Mouse (Mus musculus): ENCODE measurements at regions not wholly inside any gene's neighbourhood (a gene's known extent, or its start where the extent isn't known, plus 50 kb on each side); places are given as distances from the start of the nearest gene placed in this dataset.

DNA sequence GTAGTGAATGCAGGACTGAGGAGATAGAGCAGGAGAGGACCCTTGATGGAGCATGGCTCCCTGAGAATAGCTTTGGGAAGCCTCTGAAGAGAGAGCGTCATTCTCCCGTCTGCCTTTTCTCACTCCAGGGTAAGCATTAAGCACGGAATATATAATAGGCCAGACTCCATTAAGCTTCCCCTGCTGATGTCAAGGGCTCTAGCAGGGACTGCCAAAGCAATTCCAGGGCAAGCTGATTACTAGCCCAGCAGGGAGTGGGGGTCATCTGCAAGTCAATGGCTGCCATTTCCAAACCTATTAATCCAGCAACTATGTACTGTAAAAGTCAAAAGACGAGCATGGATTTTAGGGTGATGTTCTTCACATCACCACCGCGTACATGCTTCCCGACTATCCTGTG is 111.2 kb upstream of the Arl4c start:
- 66% methylated on average over 7 of the region's 7 CpGs for WGBS
- H3K4me1 ChIP-seq: peaks cover 8% of the 10 kb centered on the region

GRCm38 (mm10) chr1:88816376-88816945 is 114.4 kb upstream of the Arl4c start:
- Histone ChIP-seq H3K27me3 (no peaks in the 10 kb centered on the region), H3K36me3 (no peaks in the 10 kb centered on the region), H3K4me1 (peaks cover 11% of the 10 kb centered on the region), H3K9me3 (no peaks in the 10 kb centered on the region), H3K27ac (no peak overlapping the region), H3K9ac (no peak overlapping the region), H3K4me3 (no peak overlapping the region), H3K4me2 (no peak overlapping the region)
- WGBS: 87% methylated on average over 9 of the region's 9 CpGs
- ATAC-seq (ENCODE audit: insufficient number of reproducible peaks, insufficient read depth, low FRiP score, low TSS enrichment, low read depth): no peak

More for the DNA sequence above, 111.2 kb upstream of the Arl4c start:
- Histone ChIP-seq H3K9me3 (no peaks in the 10 kb centered on the region), H3K4me3 (no peak overlapping the region), H3K4me2 (no peak overlapping the region), H3K27me3 (no peaks in the 10 kb centered on the region), H3K9ac (no peak overlapping the region), H3K27ac (no peak overlapping the region), H3K36me3 (no peaks in the 10 kb centered on the region)
- ATAC-seq (ENCODE audit: insufficient number of reproducible peaks, insufficient read depth, low FRiP score, low TSS enrichment, low read depth): no peak

GRCm38 (mm10) chr1:88825215-88825614 is 123.2 kb upstream of the Arl4c start:
- H3K4me1 ChIP-seq: peaks cover 4% of the 10 kb centered on the region; the same call in 1 of the 2 replicates
- ATAC-seq (ENCODE audit: insufficient number of reproducible peaks, insufficient read depth, low FRiP score, low TSS enrichment, low read depth): no peak
- H3K27me3 ChIP-seq: no peaks in the 10 kb centered on the region
- no peak overlapping the region for H3K9ac ChIP-seq
- peaks cover 5% of the 10 kb centered on the region; the same call in 1 of the 2 replicates for H3K9me3 ChIP-seq
- H3K27ac ChIP-seq: no peak overlapping the region
- no peaks in the 10 kb centered on the region for H3K36me3 ChIP-seq
- WGBS: 84% methylated on average over 4 of the region's 4 CpGs
- H3K4me2 ChIP-seq: no peak overlapping the region
- no peak overlapping the region for H3K4me3 ChIP-seq

DNA sequence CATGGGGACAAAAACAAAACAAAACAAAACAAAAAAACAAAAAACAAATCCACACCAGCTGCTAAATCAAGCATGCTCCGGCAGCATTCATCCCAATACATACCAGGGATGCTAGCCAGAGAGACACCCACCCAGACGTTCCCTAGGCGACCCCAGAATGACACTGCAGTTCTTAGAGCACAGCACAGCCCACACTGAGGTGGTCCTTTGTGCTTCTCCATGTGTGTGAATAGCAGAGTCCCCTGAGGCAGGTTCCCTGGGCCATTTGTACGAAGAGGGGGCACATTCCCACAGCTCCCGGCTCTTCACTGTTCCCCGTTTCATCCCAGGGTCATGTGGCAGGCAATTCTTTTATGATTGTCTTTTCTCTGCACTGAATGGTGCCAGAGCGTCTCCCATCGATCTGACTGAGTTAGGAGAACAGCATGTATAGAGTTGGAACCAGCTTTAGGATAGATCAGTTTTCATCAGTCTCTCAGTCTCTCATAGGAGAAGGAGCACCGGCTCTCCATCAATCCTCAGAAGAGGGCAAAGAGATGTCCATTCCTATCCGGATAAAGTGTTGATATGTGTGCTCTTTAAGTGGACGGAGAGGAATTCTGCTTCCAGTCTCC is 136.7 kb upstream of the Arl4c start:
- H3K36me3 ChIP-seq: no peaks in the 10 kb centered on the region
- WGBS: 31% methylated on average over 11 of the region's 11 CpGs
- H3K27ac ChIP-seq: no peak overlapping the region
- H3K27me3 ChIP-seq: no peaks in the 10 kb centered on the region
- no peak overlapping the region for H3K4me2 ChIP-seq
- peaks cover 16% of the 10 kb centered on the region for H3K4me1 ChIP-seq
- no peak for ATAC-seq (ENCODE audit: insufficient number of reproducible peaks, insufficient read depth, low FRiP score, low TSS enrichment, low read depth)
- no peak overlapping the region for H3K4me3 ChIP-seq
- no peaks in the 10 kb centered on the region for H3K9me3 ChIP-seq
- H3K9ac ChIP-seq: no peak overlapping the region

- no peak overlapping the region for H3K4me3 ChIP-seq
- 0 out of 2 replicates have a peak, but pooled peaks cover 5% of the 10 kb centered on the region for H3K9me3 ChIP-seq
- peaks cover 16% of the 10 kb centered on the region for H3K4me1 ChIP-seq
- WGBS: 15% methylated on average over 3 of the region's 3 CpGs
- no peaks in the 10 kb centered on the region for H3K36me3 ChIP-seq
- H3K9ac ChIP-seq: no peak overlapping the region
- no peak overlapping the region for H3K4me2 ChIP-seq
- no peaks in the 10 kb centered on the region for H3K27me3 ChIP-seq
- peak overlapping the region; percentile 78; the same call in 1 of the 2 replicates for H3K27ac ChIP-seq
- ATAC-seq (ENCODE audit: insufficient number of reproducible peaks, insufficient read depth, low FRiP score, low TSS enrichment, low read depth): no peak
Observed at GRCm38 (mm10) chr1:88839407-88839976, 137.5 kb upstream of the Arl4c start.

DNA sequence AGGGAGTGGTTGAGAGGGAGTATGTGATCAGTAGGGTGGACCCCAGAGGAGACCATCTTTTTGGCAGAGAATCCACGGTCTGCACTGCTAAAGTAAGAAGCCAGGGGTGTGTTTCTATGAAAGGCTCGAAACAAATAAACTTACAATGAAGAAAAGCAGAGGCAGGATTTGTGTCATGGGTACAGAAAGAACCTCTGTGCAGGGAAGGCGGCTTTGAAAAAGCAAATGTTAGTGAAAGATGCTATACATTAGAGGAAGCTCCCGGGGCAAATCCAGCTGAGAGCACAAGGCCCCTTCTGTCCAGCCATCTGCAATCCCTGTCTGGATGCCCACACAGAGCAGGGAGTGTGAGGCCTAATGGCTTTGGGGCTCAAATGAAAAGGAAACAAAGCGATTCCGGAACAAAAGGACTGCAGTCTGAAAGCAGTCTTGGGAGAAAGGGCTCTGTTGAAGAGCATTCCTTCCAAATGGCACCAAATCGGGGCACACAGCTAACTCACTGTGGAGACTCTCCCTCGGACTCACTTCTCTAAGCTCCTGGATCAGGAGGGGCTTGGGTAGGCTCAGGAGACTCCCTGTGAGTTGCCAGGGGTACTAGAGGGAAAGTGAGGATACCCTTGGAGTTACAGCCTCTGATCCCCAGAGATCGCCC is 138.1 kb upstream of the Arl4c start:
- no peak for ATAC-seq (ENCODE audit: insufficient number of reproducible peaks, insufficient read depth, low FRiP score, low TSS enrichment, low read depth)
- Histone ChIP-seq H3K27me3 (no peaks in the 10 kb centered on the region), H3K36me3 (no peaks in the 10 kb centered on the region), H3K9me3 (0 out of 2 replicates have a peak, but pooled peaks cover 5% of the 10 kb centered on the region), H3K27ac (peak overlapping the region; percentile 78), H3K9ac (0 out of 2 replicates have a peak overlapping the region, but pooled peaks have one; percentile 44), H3K4me1 (peaks cover 16% of the 10 kb centered on the region), H3K4me2 (no peak overlapping the region), H3K4me3 (no peak overlapping the region)
- 30% methylated on average over 9 of the region's 9 CpGs for WGBS

- Histone ChIP-seq H3K27me3 (no peaks in the 10 kb centered on the region), H3K9ac (no peak overlapping the region), H3K27ac (no peak overlapping the region), H3K9me3 (0 out of 2 replicates have a peak, but pooled peaks cover 5% of the 10 kb centered on the region), H3K4me1 (peaks cover 16% of the 10 kb centered on the region), H3K36me3 (no peaks in the 10 kb centered on the region), H3K4me3 (no peak overlapping the region), H3K4me2 (no peak overlapping the region)
- ATAC-seq (ENCODE audit: insufficient number of reproducible peaks, insufficient read depth, low FRiP score, low TSS enrichment, low read depth): no peak
- WGBS: 80% methylated on average over 8 of the region's 9 CpGs
Observed at GRCm38 (mm10) chr1:88840991-88841592, 139.1 kb upstream of the Arl4c start.

GRCm38 (mm10) chr1:88847333-88848091 is 145.5 kb upstream of the Arl4c start:
- Histone ChIP-seq H3K4me2 (no peak overlapping the region), H3K9ac (no peak overlapping the region), H3K27ac (no peak overlapping the region), H3K4me3 (no peak overlapping the region), H3K9me3 (0 out of 2 replicates have a peak, but pooled peaks cover 5% of the 10 kb centered on the region), H3K4me1 (no peaks in the 10 kb centered on the region), H3K36me3 (no peaks in the 10 kb centered on the region), H3K27me3 (no peaks in the 10 kb centered on the region)
- no peak for ATAC-seq (ENCODE audit: insufficient number of reproducible peaks, insufficient read depth, low FRiP score, low TSS enrichment, low read depth)
- 72% methylated on average over 16 of the region's 16 CpGs for WGBS

DNA sequence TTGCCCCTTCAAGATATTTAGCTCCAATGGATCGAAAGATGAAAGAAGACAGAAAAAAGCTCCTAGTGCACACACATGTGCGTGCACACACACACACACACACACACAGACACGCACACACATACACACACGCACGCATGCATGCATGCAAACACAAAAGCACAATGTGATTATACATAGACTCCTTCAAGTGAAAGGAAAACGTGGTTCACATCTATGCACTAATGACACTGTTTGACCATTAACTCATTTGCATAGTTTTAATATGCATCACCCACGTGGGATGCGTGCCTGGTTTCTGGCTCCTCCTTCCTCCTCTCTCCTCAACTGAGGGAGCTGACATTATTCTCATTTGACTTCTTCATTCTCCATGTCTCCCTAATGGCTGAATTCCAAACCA is 146.2 kb upstream of the Arl4c start:
- Histone ChIP-seq H3K9ac (no peak overlapping the region), H3K4me3 (no peak overlapping the region), H3K36me3 (no peaks in the 10 kb centered on the region), H3K4me1 (no peaks in the 10 kb centered on the region), H3K27ac (no peak overlapping the region), H3K27me3 (no peaks in the 10 kb centered on the region), H3K4me2 (no peak overlapping the region), H3K9me3 (0 out of 2 replicates have a peak, but pooled peaks cover 5% of the 10 kb centered on the region)
- 84% methylated on average over 8 of the region's 8 CpGs for WGBS
- ATAC-seq (ENCODE audit: insufficient number of reproducible peaks, insufficient read depth, low FRiP score, low TSS enrichment, low read depth): no peak

DNA sequence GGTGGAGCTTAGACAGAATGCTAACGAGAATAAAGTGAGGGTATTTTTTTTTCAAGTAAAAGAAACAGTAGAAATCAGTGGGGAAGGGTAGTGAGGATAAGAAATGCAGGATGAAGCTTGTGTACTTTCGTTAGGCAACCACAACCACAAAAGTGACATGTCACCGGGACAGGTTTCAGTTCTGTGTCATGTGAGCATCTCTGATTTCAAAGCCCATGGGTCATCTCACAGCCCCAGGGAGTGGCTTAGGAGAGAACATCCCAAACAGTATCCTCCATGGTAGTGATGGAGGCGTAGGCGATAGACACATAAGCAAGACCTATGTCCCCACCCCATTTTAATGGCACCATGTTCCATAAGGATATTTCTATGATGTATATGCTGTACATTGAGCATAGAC is 147.4 kb upstream of the Arl4c start:
- Histone ChIP-seq H3K9me3 (no peaks in the 10 kb centered on the region), H3K4me3 (no peak overlapping the region), H3K27me3 (no peaks in the 10 kb centered on the region), H3K27ac (no peak overlapping the region), H3K9ac (no peak overlapping the region), H3K4me2 (no peak overlapping the region), H3K4me1 (no peaks in the 10 kb centered on the region), H3K36me3 (no peaks in the 10 kb centered on the region)
- WGBS: 84% methylated on average over 5 of the region's 5 CpGs
- ATAC-seq (ENCODE audit: insufficient number of reproducible peaks, insufficient read depth, low FRiP score, low TSS enrichment, low read depth): no peak

DNA sequence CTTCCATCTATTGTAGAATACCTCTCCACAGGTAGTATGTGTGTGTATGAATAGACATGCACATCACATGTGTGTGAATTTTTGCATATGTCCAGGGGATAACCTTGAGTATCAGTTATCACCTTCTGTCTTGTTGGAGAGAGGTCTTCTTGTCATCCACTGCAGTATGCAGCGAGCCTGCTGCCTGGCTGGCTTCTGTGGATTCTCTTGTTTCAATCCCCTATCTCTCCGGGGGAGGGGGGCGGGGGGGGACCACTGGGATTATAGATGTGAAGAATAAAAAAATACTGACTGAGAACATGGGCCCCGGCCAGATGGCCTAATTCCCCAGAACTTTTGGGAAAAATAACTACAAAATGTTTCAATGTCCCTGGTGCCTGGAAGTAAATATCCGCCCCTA is 149.9 kb upstream of the Arl4c start:
- WGBS: 71% methylated on average over 5 of the region's 5 CpGs

More for the DNA sequence above, 149.9 kb upstream of the Arl4c start:
- Histone ChIP-seq H3K9me3 (no peaks in the 10 kb centered on the region), H3K9ac (no peak overlapping the region), H3K36me3 (no peaks in the 10 kb centered on the region), H3K4me2 (no peak overlapping the region), H3K4me1 (no peaks in the 10 kb centered on the region), H3K4me3 (no peak overlapping the region), H3K27me3 (no peaks in the 10 kb centered on the region), H3K27ac (no peak overlapping the region)
- no peak for ATAC-seq (ENCODE audit: insufficient number of reproducible peaks, insufficient read depth, low FRiP score, low TSS enrichment, low read depth)

Data from embryonic facial prominence, embryonic 13.5 days (tissue).